Mouse (Mus musculus) forebrain, embryonic 13.5 days (tissue): ENCODE results near the gene Tpbgl. TPM values are rescaled to one million over a fixed set of nuclear protein-coding genes. Genes with fewer than 3 reads are reported as not detected.

Experiments
- ATAC-seq: fragments of 200-750 bp; cut with Nextera tagmentation; 2 replicates; pipeline ENCODE4 v1.8.0; 2017
- H3K27ac ChIP-seq: fragments of 300-500 bp; sonication (generic); 2 replicates; pipeline ENCODE4 v1.5.1; 2015; ENCODE audit warnings: inconsistent platforms, mild to moderate bottlenecking, moderate library complexity
- H3K27me3 ChIP-seq: fragments of 300-500 bp; sonication (generic); 2 replicates; pipeline ENCODE4 v1.6.1; 2015; ENCODE audit warnings: mild to moderate bottlenecking, inconsistent platforms
- H3K36me3 ChIP-seq: fragments of 300-500 bp; sonication (generic); 2 replicates; pipeline ENCODE4 v1.6.1; 2015; ENCODE audit warnings: mild to moderate bottlenecking, inconsistent platforms; ENCODE audit not compliant: poor library complexity, severe bottlenecking
- H3K4me1 ChIP-seq: fragments of 300-500 bp; sonication (generic); 2 replicates; pipeline ENCODE4 v1.6.1; 2015; ENCODE audit warnings: inconsistent platforms
- H3K4me2 ChIP-seq: fragments of 300-500 bp; sonication (generic); 2 replicates; pipeline ENCODE4 v1.6.1; 2015; ENCODE audit warnings: inconsistent platforms, mild to moderate bottlenecking, moderate library complexity
- H3K4me3 ChIP-seq: fragments of 300-500 bp; sonication (generic); 2 replicates; pipeline ENCODE4 v1.5.1; 2015; ENCODE audit warnings: mild to moderate bottlenecking, inconsistent platforms
- H3K9ac ChIP-seq: fragments of 300-500 bp; sonication (generic); 2 replicates; pipeline ENCODE4 v1.6.1; 2015; ENCODE audit warnings: mild to moderate bottlenecking, inconsistent platforms
- H3K9me3 ChIP-seq: fragments of 300-500 bp; sonication (generic); replicated peaks from 2 replicates; pipeline ENCODE4 v1.6.1; 2016; ENCODE audit warnings: inconsistent platforms
- WGBS: fragments of 180-500 bp; shearing (Covaris S2); methylation state at CpG from one replicate; pipeline ENCODE4 v1.1.7; 2015; 5-methylcytosine and 5-hydroxymethylcytosine counted together
- polyA plus RNA-seq: library from polyadenylated mRNA; unstranded; fragments of >200 nt; fragmentation: Nextera tagmentation; extraction: Ambion mirVana; gene quantifications from 2 replicates; pipeline ENCODE4 v1.2.1, GENCODE M21; 2015

The Tpbgl gene
- polyA plus RNA-seq, 1 experiment from 2014 or later: 0.22 TPM

DNA sequence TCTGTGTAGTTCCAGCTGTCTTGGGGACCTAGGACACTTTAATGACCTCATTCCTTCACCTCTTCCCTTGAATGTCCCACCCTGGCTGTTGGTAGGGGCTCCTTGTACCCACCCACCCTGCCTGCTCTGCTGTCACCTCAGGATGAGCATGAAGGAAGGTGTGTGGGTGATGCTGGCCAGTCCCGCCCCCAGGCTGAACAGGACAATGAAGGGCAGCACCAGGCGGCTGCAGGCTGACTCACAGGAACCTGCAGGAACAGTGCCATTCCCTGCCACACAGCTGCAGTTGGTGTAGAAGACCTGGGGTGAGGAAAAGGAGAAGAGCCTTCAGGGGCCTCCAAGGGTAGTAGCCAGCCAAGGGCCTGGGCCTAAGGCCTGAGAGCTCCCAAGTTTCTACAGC, 35.4 kb upstream of the Tpbgl start:
- no peaks in the 10 kb centered on the region for H3K4me1 ChIP-seq
- H3K4me3 ChIP-seq: no peak overlapping the region
- H3K36me3 ChIP-seq: no peaks in the 10 kb centered on the region
- no peaks in the 10 kb centered on the region for H3K27me3 ChIP-seq
- no peak overlapping the region for H3K9ac ChIP-seq
- H3K9me3 ChIP-seq: no peaks in the 10 kb centered on the region
- no peak for ATAC-seq
- no peak overlapping the region for H3K4me2 ChIP-seq
- H3K27ac ChIP-seq: no peak overlapping the region
- WGBS: 73% methylated on average over 2 of the region's 2 CpGs

DNA sequence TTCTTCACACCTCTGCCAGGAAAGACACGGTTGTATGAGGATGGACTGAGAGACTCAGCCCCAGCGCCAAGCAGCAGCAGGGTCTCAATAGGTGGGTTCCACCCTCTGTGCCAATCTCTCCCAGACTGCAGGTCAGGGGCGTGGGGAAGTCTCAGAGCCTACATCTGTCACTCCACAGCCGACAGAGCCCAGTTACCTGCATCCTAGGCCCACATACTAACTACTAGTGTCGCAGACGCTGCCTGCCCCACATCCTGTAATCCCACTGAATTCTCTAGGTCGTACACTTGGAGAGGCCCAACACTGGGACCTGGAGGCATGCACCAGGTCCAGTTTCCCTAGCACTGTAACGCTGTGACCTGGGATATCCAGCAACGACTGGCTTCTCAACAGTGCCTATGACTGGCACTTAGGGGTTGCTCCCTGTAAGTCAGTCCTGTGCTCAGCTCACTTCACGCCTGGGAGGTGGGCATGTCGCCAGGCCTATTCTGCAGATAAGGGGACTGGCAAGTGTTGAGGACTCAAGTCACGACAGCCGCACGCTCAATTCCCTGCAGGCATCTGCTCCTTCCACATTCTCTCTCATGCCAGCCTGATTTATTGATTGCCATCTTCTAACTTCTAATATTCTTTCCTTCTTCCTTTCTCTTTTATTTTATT, 34.8 kb upstream of the Tpbgl start:
- Histone ChIP-seq H3K4me2 (no peak overlapping the region), H3K27ac (no peak overlapping the region), H3K9ac (no peak overlapping the region), H3K27me3 (peaks cover 3% of the 10 kb centered on the region; the same call in 1 of the 2 replicates), H3K36me3 (no peaks in the 10 kb centered on the region), H3K9me3 (no peaks in the 10 kb centered on the region), H3K4me1 (no peaks in the 10 kb centered on the region), H3K4me3 (no peak overlapping the region)
- WGBS: 76% methylated on average over 14 of the region's 14 CpGs
- ATAC-seq: no peak

DNA sequence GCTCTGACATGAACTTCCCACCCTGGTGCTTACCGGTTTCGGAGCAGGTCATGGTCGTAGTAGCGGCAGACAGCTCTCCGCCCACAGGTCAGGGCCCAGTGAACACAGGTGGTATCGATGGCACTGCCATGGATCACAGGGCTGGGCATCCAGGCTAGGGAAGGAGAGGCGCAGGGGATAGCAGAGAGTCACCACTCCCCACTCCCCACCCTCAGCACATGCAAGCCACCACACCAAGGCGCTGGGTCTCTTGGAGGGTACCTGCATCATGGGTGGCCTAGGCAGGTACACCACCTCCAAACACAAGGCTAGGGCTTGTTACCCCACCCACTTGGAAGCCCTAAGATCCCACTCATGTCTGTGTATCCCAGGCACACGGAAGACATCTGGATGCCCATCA, 34.2 kb upstream of the Tpbgl start:
- peaks cover 3% of the 10 kb centered on the region; the same call in 1 of the 2 replicates for H3K27me3 ChIP-seq
- no peaks in the 10 kb centered on the region for H3K4me1 ChIP-seq
- no peak for ATAC-seq
- H3K27ac ChIP-seq: no peak overlapping the region
- no peak overlapping the region for H3K4me3 ChIP-seq
- no peak overlapping the region for H3K4me2 ChIP-seq
- H3K36me3 ChIP-seq: no peaks in the 10 kb centered on the region
- 88% methylated on average over 9 of the region's 9 CpGs for WGBS
- H3K9me3 ChIP-seq: no peaks in the 10 kb centered on the region
- H3K9ac ChIP-seq: no peak overlapping the region

DNA sequence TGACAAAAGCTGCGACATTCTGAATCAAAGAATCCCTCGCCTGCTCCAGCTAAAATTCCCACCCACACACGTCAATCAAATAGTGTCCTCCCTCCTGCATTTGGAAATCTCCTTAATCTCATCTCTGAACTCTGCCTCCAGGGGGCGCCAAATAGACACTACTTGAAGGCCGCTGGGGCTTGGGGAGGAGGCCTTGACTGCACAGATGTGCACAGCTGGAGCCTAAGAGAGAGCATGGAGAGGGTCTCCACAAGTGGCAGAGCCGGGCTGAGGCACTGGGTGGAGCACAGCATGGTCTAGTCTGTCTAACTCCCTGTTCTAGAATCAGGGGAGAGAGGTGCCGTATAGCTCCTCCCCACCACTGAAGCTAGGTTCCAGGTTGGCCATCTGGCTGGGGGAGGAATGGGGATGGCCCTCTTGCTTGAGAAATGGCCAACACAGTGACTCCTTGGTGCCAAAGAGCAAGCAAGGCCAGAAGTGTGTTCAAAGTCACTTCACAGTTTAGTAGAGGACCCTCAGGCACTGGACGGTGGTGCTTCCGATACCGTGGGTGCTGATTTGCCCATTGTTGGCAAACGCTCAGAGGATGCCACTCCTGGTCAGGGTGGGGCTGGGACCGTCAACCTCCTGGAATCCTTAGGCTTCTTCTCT, 32.6 kb upstream of the Tpbgl start:
- Histone ChIP-seq H3K4me3 (no peak overlapping the region), H3K4me2 (no peak overlapping the region), H3K9me3 (no peaks in the 10 kb centered on the region), H3K4me1 (no peaks in the 10 kb centered on the region), H3K36me3 (no peaks in the 10 kb centered on the region), H3K9ac (no peak overlapping the region), H3K27ac (no peak overlapping the region), H3K27me3 (peaks cover 3% of the 10 kb centered on the region; the same call in 1 of the 2 replicates)
- WGBS: 44% methylated on average over 12 of the region's 12 CpGs
- peak; percentile 70; the same call in 1 of the 2 replicates for ATAC-seq

DNA sequence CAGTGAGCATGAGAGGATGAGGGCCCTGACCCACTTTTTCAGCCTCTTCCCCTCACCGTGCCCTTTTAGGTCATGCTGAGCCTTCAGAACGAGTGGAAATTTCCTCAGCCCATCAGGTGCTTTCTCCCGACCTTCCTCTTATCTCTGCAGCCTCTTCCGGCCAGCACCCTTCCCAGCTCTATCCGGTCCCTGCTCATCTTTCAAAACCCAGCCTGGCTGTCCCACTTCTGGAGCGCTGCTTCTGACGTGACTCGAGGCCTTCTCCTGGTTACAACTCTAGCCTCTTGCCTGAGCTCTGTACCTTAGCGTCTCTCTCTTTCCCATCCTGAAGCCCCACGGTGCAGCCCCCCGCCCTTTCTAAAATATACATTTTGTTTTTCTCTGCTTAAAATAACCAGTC, 27.3 kb upstream of the Tpbgl start:
- no peak for ATAC-seq
- WGBS: 85% methylated on average over 11 of the region's 11 CpGs
- no peak overlapping the region for H3K9ac ChIP-seq
- H3K4me3 ChIP-seq: no peak overlapping the region
- H3K4me2 ChIP-seq: no peak overlapping the region
- H3K27ac ChIP-seq: no peak overlapping the region
- peaks cover 3% of the 10 kb centered on the region; the same call in 1 of the 2 replicates for H3K27me3 ChIP-seq
- H3K36me3 ChIP-seq: no peaks in the 10 kb centered on the region
- peaks cover 4% of the 10 kb centered on the region; the same call in 1 of the 2 replicates for H3K4me1 ChIP-seq
- H3K9me3 ChIP-seq: no peaks in the 10 kb centered on the region

DNA sequence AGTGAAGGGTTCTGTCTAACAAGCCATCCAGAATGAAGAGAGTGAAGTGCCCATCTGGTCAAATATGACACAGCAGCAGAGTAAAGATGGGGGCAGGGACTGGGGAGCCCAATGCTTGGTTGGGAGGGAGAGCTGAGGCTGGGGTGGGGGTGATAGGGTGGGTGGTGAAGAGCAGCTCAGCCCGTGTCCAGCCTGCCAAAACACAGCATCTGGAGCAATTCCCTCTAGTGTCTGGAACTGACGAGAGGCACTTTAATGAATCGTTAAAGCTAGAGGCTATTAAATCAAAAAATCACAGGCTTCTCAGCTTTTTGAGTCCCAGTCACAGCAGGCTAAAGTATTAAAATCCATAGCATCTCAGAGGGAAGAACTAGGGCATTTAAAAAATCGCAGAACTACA, 22.7 kb upstream of the Tpbgl start:
- no peak overlapping the region for H3K4me2 ChIP-seq
- ATAC-seq: no peak
- no peak overlapping the region for H3K9ac ChIP-seq
- peaks cover 8% of the 10 kb centered on the region; the same call in 1 of the 2 replicates for H3K4me1 ChIP-seq
- no peak overlapping the region for H3K27ac ChIP-seq
- 0 out of 2 replicates have a peak, but pooled peaks cover 4% of the 10 kb centered on the region for H3K27me3 ChIP-seq
- WGBS: 34% methylated on average over 4 of the region's 4 CpGs
- no peak overlapping the region for H3K4me3 ChIP-seq
- no peaks in the 10 kb centered on the region for H3K36me3 ChIP-seq
- H3K9me3 ChIP-seq: no peaks in the 10 kb centered on the region

DNA sequence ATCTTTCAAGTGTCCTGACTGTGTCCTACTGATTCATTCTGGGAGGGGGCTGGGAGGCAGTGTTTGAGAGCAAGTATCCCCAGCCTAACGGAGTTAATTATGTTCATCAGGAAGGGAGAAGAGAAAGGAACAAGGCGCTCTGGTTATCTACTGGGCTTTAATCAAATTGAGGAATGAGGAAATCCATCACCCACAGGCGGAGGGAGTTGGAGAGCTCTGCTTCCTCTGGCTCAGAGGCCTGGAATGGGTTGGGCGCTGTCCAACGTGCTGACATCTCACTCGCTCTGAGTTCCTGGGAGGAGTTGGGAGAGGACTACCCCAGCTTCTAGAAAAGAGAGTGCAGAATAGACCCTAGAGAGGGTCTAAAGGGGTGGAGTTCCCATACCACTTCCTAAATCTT, 21.7 kb upstream of the Tpbgl start:
- no peak overlapping the region for H3K27ac ChIP-seq
- no peak for ATAC-seq
- H3K4me3 ChIP-seq: no peak overlapping the region
- no peak overlapping the region for H3K9ac ChIP-seq
- 5% methylated on average over 6 of the region's 6 CpGs for WGBS
- no peaks in the 10 kb centered on the region for H3K9me3 ChIP-seq
- H3K27me3 ChIP-seq: 0 out of 2 replicates have a peak, but pooled peaks cover 7% of the 10 kb centered on the region
- no peaks in the 10 kb centered on the region for H3K36me3 ChIP-seq
- H3K4me1 ChIP-seq: peaks cover 8% of the 10 kb centered on the region; the same call in 1 of the 2 replicates
- H3K4me2 ChIP-seq: no peak overlapping the region

DNA sequence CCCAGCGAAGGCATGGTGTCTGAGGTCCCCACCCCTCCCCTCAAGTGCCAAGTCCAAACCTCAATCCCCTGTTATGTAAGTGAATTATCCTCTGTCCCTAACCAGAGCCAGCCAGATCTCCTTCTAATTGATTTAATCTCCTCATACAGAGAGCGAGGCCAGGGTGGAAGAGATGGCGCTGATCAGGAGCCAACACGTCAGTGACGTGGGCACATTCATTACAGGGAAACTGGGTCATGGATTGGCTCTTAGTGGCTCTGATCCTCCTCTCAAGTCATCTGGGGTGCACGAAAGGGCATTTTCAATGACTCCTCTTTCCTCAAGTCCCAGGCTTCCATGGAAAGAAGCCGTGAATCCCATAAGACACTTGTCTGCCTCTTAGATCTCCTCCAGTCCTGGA, 17.8 kb upstream of the Tpbgl start:
- no peak overlapping the region for H3K4me3 ChIP-seq
- H3K36me3 ChIP-seq: no peaks in the 10 kb centered on the region
- ATAC-seq: no peak
- H3K4me1 ChIP-seq: peaks cover 8% of the 10 kb centered on the region; the same call in 1 of the 2 replicates
- 78% methylated on average over 7 of the region's 7 CpGs for WGBS
- H3K9ac ChIP-seq: no peak overlapping the region
- H3K27me3 ChIP-seq: peaks cover 18% of the 10 kb centered on the region; the same call in 1 of the 2 replicates
- H3K4me2 ChIP-seq: no peak overlapping the region
- H3K27ac ChIP-seq: no peak overlapping the region
- H3K9me3 ChIP-seq: no peaks in the 10 kb centered on the region

DNA sequence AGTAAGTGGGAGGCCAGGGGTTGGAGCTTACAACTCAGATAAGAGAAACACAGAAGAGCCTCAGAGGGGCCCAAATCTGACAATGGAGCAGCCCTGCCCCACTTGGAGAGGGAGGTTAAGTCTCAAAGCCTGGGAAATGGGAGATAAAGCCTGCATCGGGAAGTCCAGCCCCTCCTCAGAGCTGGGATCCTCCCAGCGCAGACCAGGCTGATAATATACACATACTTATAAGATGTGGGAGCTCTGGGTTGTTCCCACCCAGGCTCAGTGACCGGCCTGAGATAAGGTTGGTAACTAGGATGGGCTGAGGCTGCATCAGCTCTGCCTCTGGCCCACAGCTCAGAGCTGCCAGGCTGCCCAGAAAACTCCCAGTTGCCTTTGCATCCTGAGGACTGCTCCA, 15.2 kb upstream of the Tpbgl start:
- 0 out of 2 replicates have a peak, but pooled peaks cover 4% of the 10 kb centered on the region for H3K4me1 ChIP-seq
- no peaks in the 10 kb centered on the region for H3K9me3 ChIP-seq
- no peak for ATAC-seq
- 38% methylated on average over 3 of the region's 3 CpGs for WGBS
- H3K36me3 ChIP-seq: no peaks in the 10 kb centered on the region
- H3K27me3 ChIP-seq: peaks cover 18% of the 10 kb centered on the region; the same call in 1 of the 2 replicates
- H3K4me2 ChIP-seq: no peak overlapping the region
- no peak overlapping the region for H3K27ac ChIP-seq
- H3K9ac ChIP-seq: no peak overlapping the region
- no peak overlapping the region for H3K4me3 ChIP-seq

DNA sequence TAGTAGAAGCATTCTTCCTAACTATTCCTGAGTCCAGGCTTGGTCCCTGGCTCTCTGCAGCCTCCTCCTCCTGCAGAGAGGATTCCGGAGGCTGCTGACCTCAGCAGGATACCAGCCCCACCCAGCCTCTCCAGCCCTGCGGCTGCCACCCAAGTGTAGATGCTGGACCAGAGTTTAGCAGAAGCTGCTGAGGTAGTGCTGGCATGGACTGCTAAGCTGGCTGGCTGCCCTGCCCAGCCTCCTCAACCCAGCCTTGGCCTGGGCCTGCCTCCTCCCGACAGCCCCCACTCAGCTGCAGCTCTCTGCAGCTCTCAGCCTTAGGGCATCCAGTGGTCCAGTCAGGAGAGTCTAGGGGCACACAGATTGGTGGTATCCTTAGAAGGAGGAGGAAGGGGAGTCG, 14.3 kb upstream of the Tpbgl start:
- no peak for ATAC-seq
- no peaks in the 10 kb centered on the region for H3K36me3 ChIP-seq
- H3K4me1 ChIP-seq: 0 out of 2 replicates have a peak, but pooled peaks cover 4% of the 10 kb centered on the region
- no peak overlapping the region for H3K27ac ChIP-seq
- no peak overlapping the region for H3K9ac ChIP-seq
- no peak overlapping the region for H3K4me3 ChIP-seq
- H3K27me3 ChIP-seq: peaks cover 15% of the 10 kb centered on the region; the same call in 1 of the 2 replicates
- no peaks in the 10 kb centered on the region for H3K9me3 ChIP-seq
- H3K4me2 ChIP-seq: no peak overlapping the region
- 49% methylated on average over 4 of the region's 4 CpGs for WGBS

DNA sequence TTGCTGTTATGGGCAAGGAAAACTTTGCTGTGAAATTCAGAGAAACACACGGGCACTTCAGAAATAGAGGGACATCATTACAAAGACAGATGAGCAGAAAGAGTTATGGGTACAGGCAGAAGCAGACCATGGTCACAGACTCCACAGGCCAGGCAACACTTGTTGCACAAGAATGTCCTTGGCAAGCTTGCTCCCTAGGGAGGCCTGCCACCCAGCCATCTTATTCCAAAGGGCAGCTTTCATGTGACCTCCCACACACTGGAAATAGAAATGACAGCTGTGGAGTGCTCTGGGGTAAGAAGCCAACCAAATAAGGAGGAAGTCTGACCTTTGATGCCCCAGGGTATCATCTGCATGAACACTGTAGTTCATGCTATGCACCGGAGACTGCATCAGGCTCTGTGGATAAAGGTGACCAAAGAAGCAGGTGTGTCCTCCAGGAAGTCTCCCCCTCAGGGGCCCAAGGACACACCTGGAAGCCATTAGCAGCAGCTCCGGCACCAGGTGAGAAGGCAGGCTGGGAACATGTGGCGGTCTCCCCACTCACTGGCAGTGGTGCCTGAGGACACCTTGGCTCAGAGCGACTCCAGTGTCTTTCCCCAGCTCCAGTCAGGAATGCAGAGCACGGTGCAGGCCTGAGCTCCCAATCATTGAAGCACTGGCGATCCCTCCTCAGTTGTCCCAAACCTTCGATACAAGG, 7.2 kb upstream of the Tpbgl start:
- Histone ChIP-seq H3K36me3 (no peaks in the 10 kb centered on the region), H3K4me3 (no peak overlapping the region), H3K27me3 (peaks cover 27% of the 10 kb centered on the region), H3K4me2 (no peak overlapping the region), H3K4me1 (peaks cover 6% of the 10 kb centered on the region), H3K27ac (no peak overlapping the region), H3K9me3 (no peaks in the 10 kb centered on the region), H3K9ac (no peak overlapping the region)
- WGBS: 81% methylated on average over 8 of the region's 8 CpGs
- no peak for ATAC-seq

DNA sequence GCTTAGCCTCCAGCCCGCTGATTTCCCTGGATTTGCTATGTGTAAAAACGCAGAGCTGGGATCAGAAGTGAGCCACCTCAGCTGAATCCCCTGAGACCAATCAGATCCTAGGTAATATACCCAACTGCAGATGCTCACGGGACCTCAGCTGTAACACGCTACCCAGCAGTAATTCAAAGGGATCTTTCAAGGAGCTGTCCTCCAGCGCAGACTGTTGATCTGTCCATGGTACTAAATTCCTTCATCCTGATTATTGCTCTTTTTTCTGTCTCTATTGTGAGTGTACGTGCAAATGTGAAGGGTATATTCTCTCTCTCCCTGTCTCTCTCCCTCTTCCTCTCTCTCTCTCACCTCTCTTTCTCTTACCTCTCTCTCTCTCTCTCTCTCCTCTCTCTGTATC, 5.4 kb upstream of the Tpbgl start:
- H3K9ac ChIP-seq: no peak overlapping the region
- peaks cover 8% of the 10 kb centered on the region for H3K4me1 ChIP-seq
- no peaks in the 10 kb centered on the region for H3K9me3 ChIP-seq
- ATAC-seq: no peak
- H3K4me2 ChIP-seq: no peak overlapping the region
- 9% methylated on average over 6 of the region's 6 CpGs for WGBS
- H3K27me3 ChIP-seq: peaks cover 45% of the 10 kb centered on the region
- no peak overlapping the region for H3K27ac ChIP-seq
- no peaks in the 10 kb centered on the region for H3K36me3 ChIP-seq
- no peak overlapping the region for H3K4me3 ChIP-seq
